Mouse (Mus musculus) bone marrow macrophage, adult 2 months (primary cell): ENCODE data around the gene Sik3.

Experiments
- CTCF ChIP-seq: IDR thresholded peaks from 2 replicates; pipeline ENCODE4 v1.5.1; 2012; ENCODE audit warnings: low read depth, mild to moderate bottlenecking, low read length, moderate library complexity
- POLR2A ChIP-seq: IDR thresholded peaks from 2 replicates; pipeline ENCODE4 v1.6.1; 2012; ENCODE audit warnings: mild to moderate bottlenecking, low read depth, low read length, borderline replicate concordance

GRCm38 (mm10) chr9:46050203-46050602 is 37.6 kb downstream of the Sik3 start:
- TF ChIP-seq CTCF (no peak), POLR2A (no peak)
